Mouse (Mus musculus): ENCODE measurements at regions not wholly inside any gene's neighbourhood (a gene's known extent, or its start where the extent isn't known, plus 50 kb on each side); places are given as distances from the start of the nearest gene placed in this dataset.

- TF ChIP-seq CTCF (IDR thresholded peaks at IDR 0.05; ENCODE audit: low read depth, low read length) (no peak), POLR2A (IDR thresholded peaks at IDR 0.05; ENCODE audit: extremely low read depth, insufficient read depth, low read length) (no peak)
Observed at GRCm38 (mm10) chr15:25471331-25471730, 57.8 kb upstream of the Basp1 start.
